In genomic region chr14:62878076-62878475, GRCm38 (mm10) we compare ENCODE assay signal across 8 mouse cellular contexts. TPM values are rescaled to one million over a fixed set of nuclear protein-coding genes. Genes with fewer than 3 reads are reported as not detected.
A peak's percentile ranks its signal among the peaks of the same experiment; 100 is the strongest.
DNase-seq lines count a peak whose midpoint lies in the region; ATAC-seq and TF ChIP-seq lines count a peak whose summit lies in the region.

No protein-coding gene starts in this region.

- H3K4me2 ChIP-seq in heart, embryonic 11.5 days, result peak overlapping the region; percentile 50

- peaks cover 29% of the 10 kb centered on the region for H3K4me1 ChIP-seq in brown adipose tissue, adult 24 weeks (ENCODE audit: control insufficient read depth, insufficient read depth, insufficient read length, low read length)
- H3K4me1 ChIP-seq in heart, embryonic 11.5 days (ENCODE audit: control insufficient read depth, insufficient read depth, low read length), result peaks cover 30% of the 10 kb centered on the region
- peaks cover 25% of the 10 kb centered on the region for H3K4me1 ChIP-seq in lung, adult 2 months (ENCODE audit: control insufficient read depth, insufficient read depth, low read length)

- ATAC-seq in heart, embryonic 11.5 days (replicated peaks; ENCODE audit: insufficient number of reproducible peaks, low FRiP score, low TSS enrichment), result peak; percentile 83

- peak overlapping the region; percentile 16; the same call in 1 of the 2 replicates for H3K4me3 ChIP-seq in gastrocnemius, adult 2 months
- H3K4me3 ChIP-seq in brown adipose tissue, adult 24 weeks (ENCODE audit: insufficient read depth, low read depth, low read length), result no peak overlapping the region
- 0 out of 2 replicates have a peak overlapping the region, but pooled peaks have one; percentile 8 for H3K4me3 ChIP-seq in heart, embryonic 11.5 days (ENCODE audit: low read depth, low read length)
- no peak overlapping the region for H3K4me3 ChIP-seq in lung, adult 2 months (replicated peaks; ENCODE audit: extremely low read depth, low read depth, low read length)

- WGBS in heart, embryonic 11.5 days (ENCODE audit: insufficient replicate concordance), result 19% methylated on average over 6 of the region's 6 CpGs
- WGBS in lung, adult 2 months, result 32% methylated on average over 6 of the region's 6 CpGs

- intact Hi-C loops in gastrocnemius, adult 2 months (cut with DNase I), result loop anchor here (2.0 kb wide), 2 partner anchors 39 to 61 kb away; no protein-coding TSS in a partner anchor
- intact Hi-C loops in gastrocnemius, postnatal 14 days (cut with DNase I; ENCODE audit: low total_unique reads), result no loop called here

- H3K36me3 ChIP-seq in heart, embryonic 11.5 days (ENCODE audit: control insufficient read depth, insufficient read depth, low read length), result no peaks in the 10 kb centered on the region

- TF ChIP-seq CTCF in gastrocnemius, adult 2 months (IDR thresholded peaks at IDR 0.05), result no peak
- no peak for TF ChIP-seq CTCF in lung, adult 2 months (IDR thresholded peaks at IDR 0.05; ENCODE audit: insufficient read depth, low read length)

- DNase-seq in gastrocnemius, adult 2 months, result no peak
- DNase-seq in gastrocnemius, postnatal 14 days, result no peak
- DNase-seq in lung, adult 2 months, result peak; percentile 29
- DNase-seq in frontal cortex, postnatal 14 days (ENCODE audit: low spot score in 2 of 2), result no peak
- DNase-seq in gastrocnemius, postnatal 25 days, result no peak
- DNase-seq in kidney, postnatal 4 days, result no peak

- H3K9me3 ChIP-seq in heart, embryonic 11.5 days (replicated peaks; ENCODE audit: control insufficient read depth, low read length), result no peaks in the 10 kb centered on the region

- TF ChIP-seq POLR2A in lung, adult 2 months (IDR thresholded peaks at IDR 0.05; ENCODE audit: borderline replicate concordance, extremely low read depth, low read depth, low read length), result no peak

- H3K27ac ChIP-seq in gastrocnemius, adult 2 months, result peak overlapping the region; percentile 88
- peak overlapping the region; percentile 42; the same call in 1 of the 2 replicates for H3K27ac ChIP-seq in brown adipose tissue, adult 24 weeks (replicated peaks; ENCODE audit: low read depth, low read length)
- peak overlapping the region; percentile 79 for H3K27ac ChIP-seq in heart, embryonic 11.5 days (ENCODE audit: low read depth, low read length)

- H3K27me3 ChIP-seq in heart, embryonic 11.5 days (ENCODE audit: control insufficient read depth, insufficient read depth, low read length), result no peaks in the 10 kb centered on the region

- H3K9ac ChIP-seq in heart, embryonic 11.5 days (ENCODE audit: low read depth, low read length), result peak overlapping the region; percentile 28; the same call in 1 of the 2 replicates

RNA-seq across cellular contexts. Expression of gene Wdfy2, which starts 40.6 kb away (rescaled TPM):
- total RNA-seq in gastrocnemius, adult 2 months (2021), result 1 to 10 TPM; 8.0 TPM
- 1 to 10 TPM; 7.4 to 7.8 TPM for total RNA-seq in gastrocnemius, postnatal 14 days (2021)
- 8.7 and 9.6 TPM in 2 replicates for polyA plus RNA-seq in brown adipose tissue, adult 24 weeks (2012; ENCODE audit: insufficient read depth, insufficient read length, missing spikeins)
- polyA plus RNA-seq in heart, embryonic 11.5 days (2014; fragmentation: Nextera tagmentation; extraction: Ambion mirVana), result 7.6 and 9.4 TPM in 2 replicates
- 6.4 and 9.5 TPM in 2 replicates for polyA plus RNA-seq in lung, adult 2 months (2012; rRNA removed)
- 1 to 10 TPM; 5.8 to 6.2 TPM for total RNA-seq in gastrocnemius, postnatal 25 days (2021)

Comparison
In these comparisons a context has a peak if more than half of its experiments do, and no peak if none do; other contexts are left out.
1. H3K4me3 ChIP-seq: peak in gastrocnemius, adult 2 months (single experiment) and heart, embryonic 11.5 days (single experiment); none in brown adipose tissue, adult 24 weeks (single experiment) and lung, adult 2 months (single experiment).
2. Peak in every context shown above with its lines, with median percentiles within 50 percentile points of each other: H3K27ac ChIP-seq.